Mouse (Mus musculus) myocyte (in vitro differentiated cells): ENCODE data around the gene Cks1b. TPM values are rescaled to one million over a fixed set of nuclear protein-coding genes. Genes with fewer than 3 reads are reported as not detected.

Experiments used
- H3K27me3 ChIP-seq: one replicate; pipeline ENCODE4 v1.6.1; 2011; ENCODE audit not compliant: control insufficient read depth, insufficient read depth, insufficient read length
- H3K36me3 ChIP-seq: one replicate; pipeline ENCODE4 v1.6.1; 2011; ENCODE audit not compliant: control insufficient read depth, insufficient read depth
- H3K4me2 ChIP-seq: one replicate; pipeline ENCODE4 v1.6.1; 2011; ENCODE audit warnings: low read depth, control low read depth
- H3K4me3 ChIP-seq: one replicate; pipeline ENCODE4 v1.5.1; 2011; ENCODE audit warnings: mild to moderate bottlenecking, control low read depth, moderate library complexity
- H3K79me2 ChIP-seq: one replicate; pipeline ENCODE4 v1.6.1; 2011; ENCODE audit not compliant: control insufficient read depth, insufficient read depth
- H3ac ChIP-seq: one replicate; pipeline ENCODE4 v1.6.1; 2011; ENCODE audit not compliant: control insufficient read depth, insufficient read length
- CEBPB ChIP-seq: IDR thresholded peaks from 2 replicates; pipeline ENCODE4 v1.6.1; 2011; ENCODE audit warnings: mild to moderate bottlenecking, moderate library complexity; ENCODE audit not compliant: poor library complexity, insufficient read depth, severe bottlenecking
- E2F4 ChIP-seq: IDR thresholded peaks from one replicate; pipeline ENCODE4 v1.6.1; 2011; ENCODE audit warnings: mild to moderate bottlenecking, control low read depth, moderate library complexity; ENCODE audit not compliant: insufficient read depth
- MAX ChIP-seq: IDR thresholded peaks from one replicate; pipeline ENCODE4 v1.6.1; 2011; ENCODE audit warnings: low read depth, mild to moderate bottlenecking, control low read depth
- MYOD1 ChIP-seq, 3 experiments: IDR thresholded peaks; one replicate each; pipeline ENCODE4 v1.6.1; 2011; ENCODE audit warnings: control low read depth in 2 of 3, low read depth in 2 of 3, mild to moderate bottlenecking in 2 of 3, moderate library complexity in 1 of 3; ENCODE audit not compliant: insufficient read length in 2 of 3, control insufficient read depth in 1 of 3
- MYOG ChIP-seq, 3 experiments: IDR thresholded peaks; one replicate each; pipeline ENCODE4 v1.6.1; 2011; ENCODE audit warnings: control low read depth in 2 of 3, low read depth in 2 of 3, mild to moderate bottlenecking in 2 of 3; ENCODE audit not compliant: insufficient read length in 2 of 3, control insufficient read depth in 1 of 3, insufficient read depth in 1 of 3
- POLR2A ChIP-seq: IDR thresholded peaks from one replicate; pipeline ENCODE4 v1.6.1; 2011; ENCODE audit warnings: low read depth, mild to moderate bottlenecking, control low read depth, moderate library complexity; ENCODE audit not compliant: insufficient read length
- POLR2AphosphoS2 ChIP-seq: IDR thresholded peaks from one replicate; pipeline ENCODE4 v1.6.1; 2011; ENCODE audit warnings: low read depth, control low read depth; ENCODE audit not compliant: insufficient read length
- REST ChIP-seq: IDR thresholded peaks from one replicate; pipeline ENCODE4 v1.6.1; 2011; ENCODE audit warnings: mild to moderate bottlenecking, control low read depth, moderate library complexity; ENCODE audit not compliant: insufficient read depth, insufficient read length
- SRF ChIP-seq: IDR thresholded peaks from one replicate; pipeline ENCODE4 v1.6.1; 2011; ENCODE audit warnings: low read depth; ENCODE audit not compliant: control insufficient read depth, insufficient read length
- TCF12 ChIP-seq: IDR thresholded peaks from one replicate; pipeline ENCODE4 v1.6.1; 2011; ENCODE audit warnings: mild to moderate bottlenecking, control low read depth; ENCODE audit not compliant: poor library complexity, insufficient read depth, severe bottlenecking
- TCF3 ChIP-seq: IDR thresholded peaks from one replicate; pipeline ENCODE4 v1.6.1; 2011; ENCODE audit warnings: low read depth, control low read depth; ENCODE audit not compliant: insufficient read length
- USF1 ChIP-seq: IDR thresholded peaks from one replicate; pipeline ENCODE4 v1.6.1; 2011; ENCODE audit warnings: low read depth, mild to moderate bottlenecking, control low read depth, moderate library complexity
- polyA plus RNA-seq: library from polyadenylated mRNA; unstranded; fragments of >200 nt; fragmentation: generic; extraction: Trizol; gene quantifications from one replicate; pipeline ENCODE4 v1.2.1, GENCODE M21; 2012; ENCODE audit warnings: missing spikeins

The Cks1b gene
- polyA plus RNA-seq, 1 experiment: 113 TPM

DNA sequence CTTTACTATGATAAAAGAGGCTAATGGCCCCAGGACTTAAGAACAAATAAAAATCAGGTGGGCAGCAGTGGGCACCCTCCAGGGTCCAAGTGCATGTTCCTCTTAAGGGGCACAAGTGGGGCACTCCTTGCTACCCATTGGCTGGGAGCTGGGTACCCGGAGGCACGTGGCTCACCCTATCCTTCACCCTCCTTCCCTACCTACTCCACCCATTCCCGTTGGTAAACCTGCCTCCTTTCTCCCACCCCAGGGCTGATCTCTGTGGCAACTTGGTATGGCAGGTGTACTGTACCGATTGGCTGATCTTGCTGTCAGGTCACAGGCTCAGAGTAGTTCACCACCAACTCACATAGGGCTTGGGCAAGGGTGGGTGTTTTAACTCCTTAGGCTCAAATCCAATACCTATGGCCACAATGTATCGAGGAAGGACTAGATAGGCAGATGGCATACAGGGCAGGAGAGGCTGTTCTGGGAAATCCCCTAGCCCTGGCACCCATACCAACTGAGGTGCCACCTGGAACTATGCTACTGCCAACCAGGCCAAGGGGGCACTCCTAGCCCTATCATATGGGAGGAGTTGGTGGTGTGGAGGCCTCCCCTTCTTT, 34.4 kb downstream of the Cks1b start:
- peaks cover 35% of the 10 kb centered on the region for H3K79me2 ChIP-seq
- no peak overlapping the region for H3ac ChIP-seq
- H3K36me3 ChIP-seq: peaks cover 19% of the 10 kb centered on the region
- TF ChIP-seq USF1: no peak
- no peak for TF ChIP-seq CEBPB
- no peak for TF ChIP-seq POLR2A
- no peak for TF ChIP-seq MYOD1 (IDR thresholded peaks at IDR 0.05; ENCODE audit: control insufficient read depth in 1 of 3, insufficient read length in 2 of 3, low read depth in 2 of 3)
- no peak for TF ChIP-seq E2F4
- no peak for TF ChIP-seq TCF12
- no peak for TF ChIP-seq SRF
- TF ChIP-seq MAX: no peak
- no peaks in the 10 kb centered on the region for H3K27me3 ChIP-seq
- H3K4me3 ChIP-seq: no peak overlapping the region
- no peak overlapping the region for H3K4me2 ChIP-seq

DNA sequence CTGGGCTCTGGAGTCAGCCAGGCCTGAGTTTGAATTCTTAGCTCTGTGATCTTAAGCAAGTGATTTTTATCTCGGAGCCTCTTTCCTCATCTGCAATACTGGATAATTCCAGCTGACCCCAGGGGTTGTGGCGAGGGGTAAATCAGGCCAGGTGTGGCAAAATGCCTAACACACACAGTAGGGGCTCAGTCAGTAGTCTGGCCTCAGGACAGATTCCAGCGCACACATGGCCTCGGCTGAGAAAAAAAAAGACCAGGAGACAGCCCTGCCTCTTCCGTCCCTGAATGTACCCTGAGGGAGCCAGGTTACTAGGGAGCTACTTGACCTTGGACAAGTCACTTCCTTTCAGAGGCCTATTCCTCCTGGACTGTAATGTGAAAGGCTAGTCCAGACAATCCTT, 35.2 kb downstream of the Cks1b start:
- no peaks in the 10 kb centered on the region for H3K27me3 ChIP-seq
- peaks cover 19% of the 10 kb centered on the region for H3K36me3 ChIP-seq
- H3K4me2 ChIP-seq: no peak overlapping the region
- no peak overlapping the region for H3K4me3 ChIP-seq
- H3ac ChIP-seq: no peak overlapping the region
- H3K79me2 ChIP-seq: peaks cover 30% of the 10 kb centered on the region
- TF ChIP-seq REST (no peak), POLR2A (no peak), TCF3 (no peak), TCF12 (no peak), USF1 (no peak), E2F4 (no peak), CEBPB (no peak), SRF (no peak), MYOD1 (IDR thresholded peaks at IDR 0.05; ENCODE audit: control insufficient read depth in 1 of 3, insufficient read length in 2 of 3, low read depth in 2 of 3) (no peak), POLR2AphosphoS2 (no peak), MYOG (IDR thresholded peaks at IDR 0.05; ENCODE audit: control insufficient read depth in 1 of 3, insufficient read depth in 1 of 3, insufficient read length in 2 of 3, low read depth in 2 of 3) (no peak), MAX (no peak)

DNA sequence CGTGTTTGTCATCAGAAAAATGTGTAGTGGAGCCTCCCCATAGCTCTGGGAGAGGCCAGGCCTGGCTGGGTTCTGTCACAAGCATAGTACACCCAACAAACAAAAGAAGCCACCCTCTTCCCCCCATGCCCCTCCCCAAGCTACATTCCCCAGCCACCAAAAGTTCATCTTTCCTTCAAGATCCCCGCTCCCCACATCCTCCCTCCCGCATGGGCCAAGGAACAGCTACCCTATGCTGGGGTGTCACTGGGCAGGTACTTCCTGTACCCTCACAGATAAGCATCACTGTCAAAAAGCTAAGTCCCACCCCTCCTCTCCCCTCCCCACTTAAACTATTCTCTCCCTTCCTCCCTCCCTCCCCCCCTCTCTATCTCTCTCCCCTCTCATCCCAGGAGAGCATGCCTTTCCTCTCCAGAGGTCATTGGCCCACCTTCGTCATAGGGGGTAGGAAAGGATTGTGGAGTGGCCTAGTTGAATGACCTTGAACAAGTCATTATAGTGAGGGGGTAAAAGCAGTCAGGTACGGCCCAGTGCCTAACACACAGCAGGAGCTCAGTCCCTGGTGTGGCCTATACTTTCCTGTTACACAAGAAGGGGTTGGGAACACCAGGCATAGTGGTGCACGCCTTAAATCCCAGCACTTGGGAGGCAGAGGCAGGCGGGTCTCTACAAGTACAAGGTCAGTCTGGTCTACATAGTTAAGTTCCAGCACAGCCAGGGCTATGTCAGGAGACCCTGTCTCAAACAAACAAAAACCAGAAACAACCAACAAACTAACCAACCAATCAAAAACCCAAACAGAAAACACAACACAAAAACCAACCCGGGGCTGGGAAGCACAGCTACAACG, 35.9 kb downstream of the Cks1b start:
- Histone ChIP-seq H3K36me3 (peaks cover 19% of the 10 kb centered on the region), H3K4me2 (no peak overlapping the region), H3ac (no peak overlapping the region), H3K79me2 (peaks cover 27% of the 10 kb centered on the region), H3K4me3 (no peak overlapping the region), H3K27me3 (no peaks in the 10 kb centered on the region)
- TF ChIP-seq USF1: no peak
- no peak for TF ChIP-seq MYOG (IDR thresholded peaks at IDR 0.05; ENCODE audit: control insufficient read depth in 1 of 3, insufficient read depth in 1 of 3, insufficient read length in 2 of 3, low read depth in 2 of 3)
- TF ChIP-seq SRF: no peak
- TF ChIP-seq TCF12: no peak
- TF ChIP-seq POLR2AphosphoS2: no peak
- no peak for TF ChIP-seq MYOD1 (IDR thresholded peaks at IDR 0.05; ENCODE audit: control insufficient read depth in 1 of 3, insufficient read length in 2 of 3, low read depth in 2 of 3)
- TF ChIP-seq E2F4: no peak
- TF ChIP-seq MAX: no peak
- TF ChIP-seq CEBPB: no peak
- no peak for TF ChIP-seq TCF3
- no peak for TF ChIP-seq POLR2A
- TF ChIP-seq REST: no peak

DNA sequence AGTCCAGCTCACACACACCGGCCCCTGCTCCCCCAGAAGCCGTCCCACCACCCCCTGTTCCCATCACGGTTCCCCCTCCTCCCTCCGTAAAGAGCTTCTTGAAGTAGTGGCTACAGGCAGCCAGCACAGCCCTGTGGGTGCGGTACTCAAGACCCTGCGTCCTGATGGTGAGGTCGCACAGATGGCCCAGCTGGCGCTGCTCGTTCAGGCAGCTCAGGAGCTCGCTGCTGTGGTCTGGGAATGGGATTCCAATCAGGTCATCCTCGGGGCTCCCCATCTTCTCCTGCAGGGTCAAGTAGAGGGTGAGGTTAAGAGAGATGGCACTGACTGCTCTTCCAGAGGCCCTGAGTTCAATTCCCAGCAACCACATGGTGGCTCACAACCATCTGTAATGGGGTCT, 37.0 kb downstream of the Cks1b start:
- TF ChIP-seq REST: no peak
- peak in 2 of 3 experiments; percentile 16 to 18 for TF ChIP-seq MYOD1 (IDR thresholded peaks at IDR 0.05; ENCODE audit: control insufficient read depth in 1 of 3, insufficient read length in 2 of 3, low read depth in 2 of 3)
- no peak overlapping the region for H3ac ChIP-seq
- H3K27me3 ChIP-seq: no peaks in the 10 kb centered on the region
- H3K4me2 ChIP-seq: no peak overlapping the region
- H3K79me2 ChIP-seq: peaks cover 27% of the 10 kb centered on the region
- peaks cover 19% of the 10 kb centered on the region for H3K36me3 ChIP-seq
- H3K4me3 ChIP-seq: no peak overlapping the region

DNA sequence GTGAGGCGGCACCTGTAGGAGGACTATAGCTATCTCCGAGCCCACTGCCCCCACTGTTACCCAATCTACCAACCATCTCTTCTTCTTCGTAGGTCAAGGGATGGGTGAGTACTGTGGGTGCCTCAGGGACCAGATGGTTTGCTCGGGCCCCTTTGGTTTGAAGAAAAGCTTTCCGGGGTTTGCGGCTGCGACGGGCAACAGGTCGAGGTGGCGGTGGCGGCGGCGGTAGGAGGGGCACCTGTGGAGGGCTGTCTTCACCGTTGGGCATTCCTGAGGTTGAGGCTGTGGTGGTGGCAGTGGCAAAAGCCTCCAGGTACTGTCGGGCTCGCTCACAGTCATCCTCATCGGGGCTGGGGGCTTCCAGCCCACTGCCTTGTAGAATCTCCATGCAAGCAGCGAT, 37.5 kb downstream of the Cks1b start:
- TF ChIP-seq POLR2A (no peak), SRF (no peak), POLR2AphosphoS2 (no peak), CEBPB (no peak), MAX (no peak), TCF3 (no peak)
- H3K4me2 ChIP-seq: no peak overlapping the region
- peaks cover 15% of the 10 kb centered on the region for H3K36me3 ChIP-seq
- H3K79me2 ChIP-seq: peaks cover 27% of the 10 kb centered on the region
- H3ac ChIP-seq: no peak overlapping the region
- H3K27me3 ChIP-seq: no peaks in the 10 kb centered on the region
- H3K4me3 ChIP-seq: no peak overlapping the region
